Mouse (Mus musculus) kidney, adult 2 months (tissue): ENCODE data around the gene Lrat. TPM values are rescaled to one million over a fixed set of nuclear protein-coding genes. Genes with fewer than 3 reads are reported as not detected.

Experiments
- DNase-seq: peaks from one replicate; pipeline ENCODE4 v3.0.0; 2021
- H3K27ac ChIP-seq: fragments of 200-500 bp; 2 replicates; pipeline ENCODE4 v1.5.1; 2012; ENCODE audit warnings: low read depth, low read length, control low read depth, inconsistent platforms; ENCODE audit not compliant: insufficient read depth
- H3K27me3 ChIP-seq: fragments of 200-500 bp; replicated peaks from 2 replicates; pipeline ENCODE4 v1.6.1; 2012; ENCODE audit warnings: mild to moderate bottlenecking, moderate library complexity, low read length, inconsistent platforms; ENCODE audit not compliant: control insufficient read depth, insufficient read depth
- H3K36me3 ChIP-seq: fragments of 200-500 bp; 2 replicates; pipeline ENCODE4 v1.6.1; 2012; ENCODE audit warnings: mild to moderate bottlenecking, moderate library complexity, low read length, inconsistent platforms; ENCODE audit not compliant: control insufficient read depth, insufficient read depth
- H3K4me1 ChIP-seq: fragments of 200-500 bp; 2 replicates; pipeline ENCODE4 v1.6.1; 2011; ENCODE audit warnings: low read length; ENCODE audit not compliant: control insufficient read depth, insufficient read depth
- H3K4me3 ChIP-seq: fragments of 200-500 bp; 2 replicates; pipeline ENCODE4 v1.5.1; 2011; ENCODE audit warnings: mild to moderate bottlenecking, low read depth, low read length, control low read depth; ENCODE audit not compliant: insufficient read depth
- CTCF ChIP-seq: fragments of 200-500 bp; conservative IDR thresholded peaks from 2 replicates; pipeline ENCODE4 v1.5.1; 2011; ENCODE audit warnings: low read depth, mild to moderate bottlenecking, control low read depth, low read length, moderate library complexity, mixed read lengths; ENCODE audit not compliant: insufficient read depth, insufficient read length
- POLR2A ChIP-seq: fragments of 200-500 bp; IDR thresholded peaks from one replicate; pipeline ENCODE4 v1.6.1; 2011; ENCODE audit warnings: low read depth, low read length, control low read depth
- WGBS: fragments of 180-500 bp; shearing (Covaris S2); methylation state at CpG from one replicate; pipeline ENCODE4 v1.1.7; 2018; 5-methylcytosine and 5-hydroxymethylcytosine counted together
- polyA plus RNA-seq: library from polyadenylated mRNA; depleted of rRNA; stranded (reverse); fragments of >200 nt; gene quantifications from 2 replicates; pipeline ENCODE4 v1.2.3, GENCODE M21; 2012

Lrat gene
- polyA plus RNA-seq, 1 experiment: 1.4 TPM

DNA sequence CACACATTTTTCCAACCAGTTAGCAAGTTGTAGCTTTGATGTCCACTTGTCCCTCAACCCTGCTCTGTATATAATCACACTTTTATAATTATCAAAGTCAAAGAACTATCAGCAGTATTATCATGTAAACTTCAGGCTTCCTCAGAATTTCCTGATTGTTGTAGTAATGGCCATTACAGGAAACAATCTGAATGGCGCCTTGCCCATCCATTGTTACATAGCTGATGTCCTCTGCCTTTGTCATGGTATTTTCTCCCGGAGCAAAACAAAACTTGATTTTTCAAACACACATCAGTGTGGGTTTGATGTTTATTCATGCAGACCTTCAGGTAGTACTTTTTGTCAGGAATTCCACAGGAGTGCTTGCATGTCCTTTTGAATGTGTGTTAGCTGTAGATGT lies 4.9 kb upstream of the Lrat start:
- 76% methylated on average over 2 of the region's 2 CpGs for WGBS
- H3K27me3 ChIP-seq: no peaks in the 10 kb centered on the region
- H3K4me3 ChIP-seq: no peak overlapping the region
- no peak for DNase-seq
- no peaks in the 10 kb centered on the region for H3K4me1 ChIP-seq
- TF ChIP-seq CTCF (no peak), POLR2A (no peak)
- no peaks in the 10 kb centered on the region for H3K36me3 ChIP-seq
- no peak overlapping the region for H3K27ac ChIP-seq

DNA sequence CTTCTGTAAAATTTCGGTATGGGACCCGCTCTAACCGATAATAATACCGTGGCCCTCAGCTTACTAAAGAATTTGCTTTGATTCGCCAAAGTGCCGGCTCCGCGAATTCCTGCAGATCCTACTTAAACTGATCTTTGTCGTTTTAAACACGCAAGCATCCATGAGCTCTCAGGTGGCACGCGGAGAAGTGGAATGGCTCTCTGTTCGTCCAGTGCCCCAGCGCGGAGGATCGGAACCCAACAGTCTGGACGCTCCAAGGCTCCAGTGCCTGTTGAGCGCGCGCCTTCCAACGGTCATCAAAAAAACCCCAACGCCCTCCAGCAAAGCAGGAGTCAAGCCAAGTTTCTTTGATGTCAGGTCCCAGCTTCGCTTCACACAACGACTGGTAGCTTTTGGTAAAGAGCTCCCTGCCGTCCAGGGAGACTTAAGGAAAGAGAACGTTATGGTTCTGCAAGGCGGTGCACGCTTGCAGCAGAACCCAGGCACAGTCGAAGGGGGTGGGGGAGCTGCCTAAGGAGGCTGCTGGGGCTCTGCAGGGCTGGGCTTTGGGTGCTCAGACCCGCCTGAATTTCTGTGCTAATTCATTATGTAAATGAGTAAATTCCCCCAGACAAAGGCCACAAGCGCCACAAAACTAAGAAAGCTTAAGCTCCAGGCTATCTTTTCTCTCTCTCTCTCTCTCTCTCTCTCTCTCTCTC lies 587 bp upstream of the Lrat start:
- H3K36me3 ChIP-seq: no peaks in the 10 kb centered on the region
- H3K27ac ChIP-seq: no peak overlapping the region
- H3K4me1 ChIP-seq: 0 out of 2 replicates have a peak, but pooled peaks cover 3% of the 10 kb centered on the region
- no peaks in the 10 kb centered on the region for H3K27me3 ChIP-seq
- 0 out of 2 replicates have a peak overlapping the region, but pooled peaks have one; percentile 0 for H3K4me3 ChIP-seq
- no peak for TF ChIP-seq POLR2A
- no peak for TF ChIP-seq CTCF
- WGBS: 2% methylated on average over 31 of the region's 31 CpGs
- peak; percentile 3 for DNase-seq

DNA sequence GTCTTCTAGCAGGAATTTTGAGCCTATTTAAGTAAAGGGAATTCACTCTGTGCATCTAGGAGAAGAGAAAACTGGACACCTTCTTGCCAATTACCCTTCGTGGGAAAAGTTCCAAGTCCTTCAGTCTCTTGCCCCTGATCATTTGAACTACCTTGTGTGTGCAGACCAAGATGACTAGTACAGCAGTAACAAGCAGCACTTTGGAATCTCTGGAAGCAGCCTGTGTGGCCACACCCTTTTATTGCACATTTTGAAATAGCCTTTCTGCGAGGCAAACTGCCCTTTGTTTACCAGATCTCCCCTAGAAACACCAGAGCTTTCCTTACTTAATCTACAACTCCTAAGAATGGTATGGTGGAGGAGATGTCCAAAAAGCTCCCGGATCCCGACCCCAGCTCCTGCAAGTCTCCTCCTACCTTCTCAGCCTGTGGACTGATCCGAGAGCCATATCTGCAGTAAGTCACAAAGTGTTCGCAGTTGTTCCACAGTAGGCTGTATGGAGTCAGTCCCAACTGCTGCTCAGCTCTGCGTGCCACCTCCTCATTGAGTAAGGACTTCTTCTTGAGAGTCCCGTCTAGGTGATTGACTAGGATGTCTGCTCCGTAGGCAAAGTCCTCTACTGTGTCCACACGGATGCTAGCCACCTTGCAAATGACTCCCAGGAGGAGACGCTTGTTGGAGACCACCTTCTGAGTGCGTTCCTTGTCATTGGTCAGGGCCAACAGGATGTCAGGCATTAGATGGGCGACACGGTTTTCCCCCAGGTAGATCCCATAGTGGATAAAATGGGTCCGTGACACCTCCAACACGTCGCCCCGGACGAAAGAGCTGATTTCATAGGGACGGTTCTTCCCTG lies 788 bp downstream of the Lrat start:
- Histone ChIP-seq H3K27me3 (no peaks in the 10 kb centered on the region), H3K4me3 (no peak overlapping the region), H3K4me1 (0 out of 2 replicates have a peak, but pooled peaks cover 3% of the 10 kb centered on the region), H3K36me3 (no peaks in the 10 kb centered on the region), H3K27ac (no peak overlapping the region)
- 21% methylated on average over 20 of the region's 20 CpGs for WGBS
- no peak for DNase-seq
- TF ChIP-seq POLR2A: no peak
- TF ChIP-seq CTCF: no peak

DNA sequence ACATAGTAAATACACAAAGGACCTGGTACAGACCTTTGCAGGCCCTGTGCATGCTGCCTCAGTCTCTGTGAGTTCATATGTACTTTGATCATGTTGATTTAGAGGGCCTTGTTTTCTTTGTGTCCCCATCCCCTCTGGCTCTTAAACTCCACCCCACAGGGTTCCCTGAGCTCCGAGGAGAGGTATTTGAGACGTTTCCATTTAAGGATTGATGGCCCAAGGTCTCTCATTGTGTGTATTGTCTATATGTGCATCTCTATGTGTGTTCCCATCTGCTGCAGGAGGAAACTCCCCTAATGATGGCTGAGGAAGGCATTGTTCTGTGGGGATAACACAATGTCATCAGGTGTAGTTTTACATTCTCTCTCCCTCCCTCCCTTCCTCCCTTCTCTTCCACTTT lies 14.9 kb downstream of the Lrat start:
- no peaks in the 10 kb centered on the region for H3K36me3 ChIP-seq
- H3K27me3 ChIP-seq: no peaks in the 10 kb centered on the region; the same call in 1 of the 2 replicates
- WGBS: 7% methylated on average over 2 of the region's 2 CpGs
- TF ChIP-seq POLR2A (no peak), CTCF (no peak)
- DNase-seq: no peak
- H3K4me1 ChIP-seq: no peaks in the 10 kb centered on the region
- H3K27ac ChIP-seq: no peak overlapping the region
- no peak overlapping the region for H3K4me3 ChIP-seq

DNA sequence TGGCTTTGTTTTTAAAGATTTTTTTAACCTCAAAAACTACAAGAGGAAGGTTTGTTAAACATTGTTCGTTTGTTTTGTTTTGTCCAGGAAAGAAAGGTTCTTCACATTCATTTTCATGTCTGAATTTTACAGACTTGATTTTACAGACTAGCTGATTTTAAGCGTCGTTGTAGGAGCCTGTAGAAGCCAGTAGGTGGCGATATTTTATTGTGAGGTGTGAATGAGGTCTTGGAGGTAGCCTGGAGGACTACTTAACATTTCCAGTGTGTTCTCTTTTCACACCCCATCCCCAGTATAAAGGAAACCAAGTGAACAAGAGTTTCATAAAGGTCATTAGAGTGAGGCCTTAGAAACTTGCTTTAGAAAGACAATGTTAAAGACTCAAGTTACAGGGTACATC lies 26.5 kb downstream of the Lrat start:
- no peaks in the 10 kb centered on the region for H3K36me3 ChIP-seq
- no peak overlapping the region for H3K4me3 ChIP-seq
- DNase-seq: peak; percentile 52
- TF ChIP-seq CTCF: no peak
- TF ChIP-seq POLR2A: no peak
- no peaks in the 10 kb centered on the region for H3K4me1 ChIP-seq
- no peak overlapping the region for H3K27ac ChIP-seq
- 3% methylated on average over 4 of the region's 4 CpGs for WGBS
- H3K27me3 ChIP-seq: no peaks in the 10 kb centered on the region; the same call in 1 of the 2 replicates

DNA sequence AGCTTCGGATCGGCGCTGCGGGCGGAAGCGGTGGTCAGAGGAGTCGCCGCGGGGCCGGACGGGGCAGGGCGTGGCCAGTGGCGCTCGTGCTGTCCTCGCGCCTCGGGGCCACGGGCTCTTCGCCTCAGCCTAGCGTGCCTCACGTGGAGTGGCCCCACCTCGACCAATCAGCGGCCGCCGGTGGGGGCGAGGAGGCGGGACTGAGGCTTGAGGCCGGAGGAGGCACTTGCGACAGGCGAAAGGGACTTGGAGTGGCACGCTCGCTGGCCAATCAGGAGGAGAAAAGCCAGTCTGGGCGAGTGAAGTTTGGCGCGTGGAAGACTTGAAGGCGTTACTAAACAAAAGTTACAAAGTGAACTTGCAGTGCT lies 27.4 kb downstream of the Lrat start, which contains the start of gene Rbm46:
Gene Rbm46, minus strand, starts transcription at position 112 of the 368 bp plus-strand sequence.
- peak; percentile 74 for DNase-seq
- Histone ChIP-seq H3K36me3 (no peaks in the 10 kb centered on the region), H3K27ac (no peak within 1 kb of the TSS), H3K4me1 (no peaks in the 10 kb centered on the region), H3K4me3 (no peak within 1 kb of the TSS), H3K27me3 (no peaks in the 10 kb centered on the region; the same call in 1 of the 2 replicates)
- WGBS: 26% methylated on average over 36 of the region's 36 CpGs
- TF ChIP-seq CTCF (no peak), POLR2A (no peak)

DNA sequence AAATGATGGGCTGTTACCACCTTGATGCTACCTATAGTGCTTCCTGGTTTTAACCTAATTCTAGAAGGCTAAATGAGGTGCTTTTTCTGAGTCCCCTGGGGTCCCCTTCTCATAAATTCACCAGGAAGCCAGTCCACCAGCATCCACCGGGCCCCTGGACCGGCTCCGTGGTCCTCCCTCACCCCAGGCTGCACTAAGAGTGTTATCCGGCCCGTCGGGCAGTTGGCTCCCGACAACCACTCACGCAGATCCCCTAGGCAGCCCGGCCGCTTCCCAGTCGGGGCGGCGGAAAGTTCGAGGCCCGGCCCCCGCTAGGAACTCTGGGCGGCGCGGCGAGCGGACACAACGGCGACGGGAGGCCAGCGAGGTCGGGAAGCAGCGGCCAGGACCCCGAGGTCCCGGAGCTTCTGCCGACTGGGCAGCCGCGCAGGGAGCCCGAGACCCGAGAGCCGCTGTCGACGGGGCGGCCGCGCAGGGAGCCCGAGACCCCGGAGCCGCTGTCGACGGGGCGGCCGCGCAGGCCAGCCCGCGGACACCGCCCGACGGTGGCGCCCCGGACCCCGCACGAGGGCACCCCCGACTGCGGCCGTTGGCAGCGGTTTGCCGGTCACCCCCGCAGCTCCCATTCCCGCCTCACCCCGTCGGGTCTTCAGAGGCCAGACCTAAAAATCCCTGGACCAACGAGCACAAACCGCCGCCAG lies 28.0 kb downstream of the Lrat start:
- Histone ChIP-seq H3K4me3 (no peak overlapping the region), H3K27ac (no peak overlapping the region), H3K4me1 (no peaks in the 10 kb centered on the region), H3K27me3 (no peaks in the 10 kb centered on the region; the same call in 1 of the 2 replicates), H3K36me3 (no peaks in the 10 kb centered on the region)
- 24% methylated on average over 69 of the region's 69 CpGs for whole genome bisulfite sequencing
- no peak for TF ChIP-seq POLR2A
- TF ChIP-seq CTCF: no peak
- DNase-seq: no peak
